Mouse (Mus musculus) ES-Bruce4 (cell line): ENCODE measurements around the gene Notch1.

ENCODE experiments used
- CTCF ChIP-seq: IDR thresholded peaks from one replicate; pipeline ENCODE4 v1.8.1; 2011; ENCODE audit warnings: low read depth, low read length
- POLR2A ChIP-seq: IDR thresholded peaks from one replicate; pipeline ENCODE4 v1.8.1; 2011; ENCODE audit warnings: low read length; ENCODE audit not compliant: insufficient read depth

DNA sequence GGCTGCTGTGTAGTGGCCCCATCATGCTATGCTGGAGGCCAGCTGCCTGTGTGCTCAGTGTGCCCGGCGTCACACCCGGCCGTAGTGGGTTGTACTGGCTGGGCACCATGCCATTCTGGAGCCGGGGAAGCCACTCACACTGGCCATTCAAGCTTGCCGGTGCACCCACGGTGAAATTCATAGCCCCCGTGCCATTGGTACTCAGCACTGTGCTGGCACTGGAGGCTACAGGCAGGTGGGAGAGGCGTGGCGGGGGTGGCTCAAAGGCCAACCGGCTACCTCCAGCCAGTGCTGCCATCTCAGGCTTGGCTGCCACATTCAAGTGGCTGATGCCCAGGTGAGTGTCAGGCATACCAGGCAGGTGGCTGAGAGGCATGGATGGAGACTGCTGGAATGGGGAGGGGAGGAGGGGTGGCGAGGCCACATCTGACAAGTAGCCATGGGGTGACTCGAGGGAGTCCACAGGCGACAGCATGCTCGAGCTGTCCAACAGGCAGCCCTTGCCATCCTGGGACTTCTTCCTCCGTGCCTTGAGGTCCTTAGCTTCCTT lies 56.3 kb downstream of the Notch1 start:
- no peak for TF ChIP-seq CTCF
- TF ChIP-seq POLR2A = no peak
